Mouse (Mus musculus) liver, embryonic 12.5 days (tissue): Measurements from ENCODE around the gene Ninj2. TPM values are rescaled to one million over a fixed set of nuclear protein-coding genes. Genes with fewer than 3 reads are reported as not detected.
A peak's percentile ranks its signal among the peaks of the same experiment; 100 is the strongest.

Experiments used
- ATAC-seq: fragments of 200-750 bp; cut with Nextera tagmentation; 2 replicates; pipeline ENCODE4 v1.8.0; 2017; ENCODE audit warnings: moderate number of reproducible peaks, mild to moderate bottlenecking, moderate library complexity
- H3K27ac ChIP-seq: fragments of 300-500 bp; sonication (generic); 2 replicates; pipeline ENCODE4 v1.5.1; 2016; ENCODE audit warnings: mild to moderate bottlenecking
- H3K27me3 ChIP-seq: fragments of 300-500 bp; sonication (generic); replicated peaks from 2 replicates; pipeline ENCODE4 v1.6.1; 2016; ENCODE audit warnings: mild to moderate bottlenecking, moderate library complexity
- H3K36me3 ChIP-seq: fragments of 300-500 bp; sonication (generic); 2 replicates; pipeline ENCODE4 v1.6.1; 2016; ENCODE audit warnings: mild to moderate bottlenecking, moderate library complexity
- H3K4me1 ChIP-seq: fragments of 300-500 bp; sonication (generic); 2 replicates; pipeline ENCODE4 v1.6.1; 2016
- H3K4me2 ChIP-seq: fragments of 300-500 bp; sonication (generic); 2 replicates; pipeline ENCODE4 v1.6.1; 2016; ENCODE audit warnings: mild to moderate bottlenecking, moderate library complexity
- H3K4me3 ChIP-seq: fragments of 300-500 bp; sonication (generic); 2 replicates; pipeline ENCODE4 v1.5.1; 2016; ENCODE audit warnings: mild to moderate bottlenecking, moderate library complexity
- H3K9ac ChIP-seq: fragments of 300-500 bp; sonication (generic); 2 replicates; pipeline ENCODE4 v1.6.1; 2016; ENCODE audit warnings: mild to moderate bottlenecking, moderate library complexity
- H3K9me3 ChIP-seq: fragments of 300-500 bp; sonication (generic); replicated peaks from 2 replicates; pipeline ENCODE4 v1.6.1; 2016; ENCODE audit warnings: mild to moderate bottlenecking, moderate library complexity
- WGBS: fragments of 180-500 bp; shearing (Covaris S2); methylation state at CpG from one replicate; pipeline ENCODE4 v1.1.7; 2016; ENCODE audit not compliant: insufficient replicate concordance; 5-methylcytosine and 5-hydroxymethylcytosine counted together
- polyA plus RNA-seq: library from polyadenylated mRNA; unstranded; fragments of >200 nt; fragmentation: Nextera tagmentation; extraction: Ambion mirVana; gene quantifications from 2 replicates; pipeline ENCODE4 v1.2.1, GENCODE M21; 2016

Ninj2 gene
- polyA plus RNA-seq, 1 experiment from 2014 or later, result not detected

GRCm38 (mm10) chr6:120219281-120219680, 126.1 kb downstream of the Ninj2 start:
- Histone ChIP-seq H3K27ac (0 out of 2 replicates have a peak overlapping the region, but pooled peaks have one; percentile 34), H3K4me2 (no peak overlapping the region), H3K36me3 (no peaks in the 10 kb centered on the region), H3K27me3 (0 out of 2 replicates have a peak, but pooled peaks cover 1% of the 10 kb centered on the region), H3K4me1 (peaks cover 47% of the 10 kb centered on the region), H3K9me3 (no peaks in the 10 kb centered on the region), H3K4me3 (no peak overlapping the region), H3K9ac (no peak overlapping the region)
- no peak for ATAC-seq
- WGBS, result 74% methylated on average over 2 of the region's 2 CpGs

GRCm38 (mm10) chr6:120222669-120223068, 129.5 kb downstream of the Ninj2 start:
- no peaks in the 10 kb centered on the region for H3K36me3 ChIP-seq
- H3K4me2 ChIP-seq, result no peak overlapping the region
- no peaks in the 10 kb centered on the region for H3K9me3 ChIP-seq
- 17% methylated on average over 6 of the region's 6 CpGs for WGBS
- H3K9ac ChIP-seq, result no peak overlapping the region
- H3K27me3 ChIP-seq, result peaks cover 25% of the 10 kb centered on the region; the same call in 1 of the 2 replicates
- no peak overlapping the region for H3K4me3 ChIP-seq
- peaks cover 13% of the 10 kb centered on the region for H3K4me1 ChIP-seq
- no peak for ATAC-seq
- H3K27ac ChIP-seq, result no peak overlapping the region

GRCm38 (mm10) chr6:120225355-120225754, 132.2 kb downstream of the Ninj2 start:
- peaks cover 29% of the 10 kb centered on the region; the same call in 1 of the 2 replicates for H3K27me3 ChIP-seq
- ATAC-seq, result no peak
- peaks cover 8% of the 10 kb centered on the region for H3K4me1 ChIP-seq
- no peaks in the 10 kb centered on the region for H3K9me3 ChIP-seq
- no peak overlapping the region for H3K9ac ChIP-seq
- no peak overlapping the region for H3K27ac ChIP-seq
- no peak overlapping the region for H3K4me2 ChIP-seq
- H3K36me3 ChIP-seq, result no peaks in the 10 kb centered on the region
- WGBS, result 57% methylated on average over 6 of the region's 6 CpGs
- no peak overlapping the region for H3K4me3 ChIP-seq

GRCm38 (mm10) chr6:120227068-120227467, 133.9 kb downstream of the Ninj2 start:
- ATAC-seq, result no peak
- Histone ChIP-seq H3K4me3 (no peak overlapping the region), H3K9ac (no peak overlapping the region), H3K27ac (no peak overlapping the region), H3K36me3 (no peaks in the 10 kb centered on the region), H3K9me3 (no peaks in the 10 kb centered on the region), H3K4me1 (peaks cover 2% of the 10 kb centered on the region), H3K27me3 (peaks cover 29% of the 10 kb centered on the region; the same call in 1 of the 2 replicates), H3K4me2 (no peak overlapping the region)
- WGBS, result 70% methylated on average over 7 of the region's 7 CpGs

GRCm38 (mm10) chr6:120229806-120230205, 136.7 kb downstream of the Ninj2 start:
- Histone ChIP-seq H3K36me3 (no peaks in the 10 kb centered on the region), H3K9ac (no peak overlapping the region), H3K4me2 (no peak overlapping the region), H3K9me3 (no peaks in the 10 kb centered on the region), H3K27ac (no peak overlapping the region), H3K27me3 (peaks cover 35% of the 10 kb centered on the region; the same call in 1 of the 2 replicates), H3K4me3 (no peak overlapping the region), H3K4me1 (no peaks in the 10 kb centered on the region)
- 66% methylated on average over 7 of the region's 7 CpGs for WGBS
- ATAC-seq, result no peak

- Histone ChIP-seq H3K27me3 (peaks cover 35% of the 10 kb centered on the region; the same call in 1 of the 2 replicates), H3K9me3 (no peaks in the 10 kb centered on the region), H3K4me3 (no peak overlapping the region), H3K27ac (no peak overlapping the region), H3K4me2 (no peak overlapping the region), H3K4me1 (no peaks in the 10 kb centered on the region), H3K36me3 (no peaks in the 10 kb centered on the region), H3K9ac (no peak overlapping the region)
- no peak for ATAC-seq
- WGBS, result 44% methylated on average over 1 of the region's 1 CpGs
These were observed 137.3 kb downstream of the Ninj2 start for GRCm38 (mm10) chr6:120230441-120230840.

GRCm38 (mm10) chr6:120232885-120233284, 139.7 kb downstream of the Ninj2 start:
- Histone ChIP-seq H3K27me3 (peaks cover 24% of the 10 kb centered on the region; the same call in 1 of the 2 replicates), H3K9ac (no peak overlapping the region), H3K9me3 (no peaks in the 10 kb centered on the region), H3K4me2 (no peak overlapping the region), H3K4me1 (no peaks in the 10 kb centered on the region), H3K36me3 (no peaks in the 10 kb centered on the region), H3K4me3 (no peak overlapping the region), H3K27ac (no peak overlapping the region)
- 75% methylated on average over 6 of the region's 6 CpGs for WGBS
- ATAC-seq, result no peak

GRCm38 (mm10) chr6:120235874-120236273, 142.7 kb downstream of the Ninj2 start:
- Histone ChIP-seq H3K27ac (no peak overlapping the region), H3K4me1 (no peaks in the 10 kb centered on the region), H3K4me3 (no peak overlapping the region), H3K9me3 (no peaks in the 10 kb centered on the region), H3K4me2 (no peak overlapping the region), H3K36me3 (no peaks in the 10 kb centered on the region), H3K9ac (no peak overlapping the region), H3K27me3 (peaks cover 26% of the 10 kb centered on the region; the same call in 1 of the 2 replicates)
- 51% methylated on average over 7 of the region's 7 CpGs for WGBS
- no peak for ATAC-seq

- H3K4me2 ChIP-seq, result no peak overlapping the region
- H3K27me3 ChIP-seq, result peaks cover 9% of the 10 kb centered on the region
- no peaks in the 10 kb centered on the region for H3K9me3 ChIP-seq
- H3K27ac ChIP-seq, result no peak overlapping the region
- H3K9ac ChIP-seq, result no peak overlapping the region
- ATAC-seq, result no peak
- no peak overlapping the region for H3K4me3 ChIP-seq
- no peaks in the 10 kb centered on the region for H3K36me3 ChIP-seq
- H3K4me1 ChIP-seq, result no peaks in the 10 kb centered on the region
- 64% methylated on average over 5 of the region's 5 CpGs for WGBS
These were observed 147.3 kb downstream of the Ninj2 start for GRCm38 (mm10) chr6:120240461-120240860.

- Histone ChIP-seq H3K4me3 (no peak overlapping the region), H3K9ac (no peak overlapping the region), H3K4me2 (no peak overlapping the region), H3K27me3 (peaks cover 6% of the 10 kb centered on the region), H3K9me3 (no peaks in the 10 kb centered on the region), H3K27ac (no peak overlapping the region), H3K4me1 (no peaks in the 10 kb centered on the region), H3K36me3 (no peaks in the 10 kb centered on the region)
- WGBS, result 75% methylated on average over 12 of the region's 12 CpGs
- no peak for ATAC-seq
These were observed 148.3 kb downstream of the Ninj2 start for GRCm38 (mm10) chr6:120241453-120241852.

GRCm38 (mm10) chr6:120242530-120242929, 149.4 kb downstream of the Ninj2 start:
- 60% methylated on average over 8 of the region's 8 CpGs for WGBS
- Histone ChIP-seq H3K27ac (no peak overlapping the region), H3K36me3 (no peaks in the 10 kb centered on the region), H3K4me1 (no peaks in the 10 kb centered on the region), H3K9ac (no peak overlapping the region), H3K4me2 (no peak overlapping the region), H3K4me3 (no peak overlapping the region), H3K27me3 (peaks cover 6% of the 10 kb centered on the region), H3K9me3 (no peaks in the 10 kb centered on the region)
- no peak for ATAC-seq

GRCm38 (mm10) chr6:120243250-120243649, 150.1 kb downstream of the Ninj2 start:
- no peak overlapping the region for H3K4me3 ChIP-seq
- no peaks in the 10 kb centered on the region for H3K4me1 ChIP-seq
- H3K9ac ChIP-seq, result no peak overlapping the region
- H3K9me3 ChIP-seq, result no peaks in the 10 kb centered on the region
- no peaks in the 10 kb centered on the region for H3K36me3 ChIP-seq
- H3K4me2 ChIP-seq, result no peak overlapping the region
- ATAC-seq, result no peak
- H3K27me3 ChIP-seq, result peaks cover 6% of the 10 kb centered on the region
- WGBS, result 66% methylated on average over 8 of the region's 8 CpGs
- no peak overlapping the region for H3K27ac ChIP-seq

- H3K36me3 ChIP-seq, result no peaks in the 10 kb centered on the region
- H3K9me3 ChIP-seq, result no peaks in the 10 kb centered on the region
- H3K27ac ChIP-seq, result no peak overlapping the region
- no peak for ATAC-seq
- H3K27me3 ChIP-seq, result no peaks in the 10 kb centered on the region; the same call in none of the 2 replicates
- 54% methylated on average over 5 of the region's 5 CpGs for WGBS
- H3K4me1 ChIP-seq, result no peaks in the 10 kb centered on the region
- H3K9ac ChIP-seq, result no peak overlapping the region
- no peak overlapping the region for H3K4me2 ChIP-seq
- no peak overlapping the region for H3K4me3 ChIP-seq
These were observed 153.5 kb downstream of the Ninj2 start for GRCm38 (mm10) chr6:120246676-120247075.
